Mouse (Mus musculus) intestine, postnatal 0 days (tissue): ENCODE data around the gene Ahnak. TPM values are rescaled to one million over a fixed set of nuclear protein-coding genes. Genes with fewer than 3 reads are reported as not detected.

Experiments used
- ATAC-seq: fragments of 200-750 bp; cut with Nextera tagmentation; 2 replicates; pipeline ENCODE4 v1.8.0; 2017; ENCODE audit warnings: mild to moderate bottlenecking, moderate TSS enrichment, moderate library complexity
- H3K27ac ChIP-seq: fragments of 300-500 bp; sonication (generic); 2 replicates; pipeline ENCODE4 v1.5.1; 2014; ENCODE audit warnings: mild to moderate bottlenecking, low read depth, low read length, moderate library complexity
- H3K27me3 ChIP-seq: fragments of 300-500 bp; sonication (generic); replicated peaks from 2 replicates; pipeline ENCODE4 v1.6.1; 2014; ENCODE audit warnings: low read length, mixed read lengths; ENCODE audit not compliant: control insufficient read depth, insufficient read depth
- H3K36me3 ChIP-seq: fragments of 300-500 bp; sonication (generic); 2 replicates; pipeline ENCODE4 v1.6.1; 2014; ENCODE audit warnings: mild to moderate bottlenecking, moderate library complexity; ENCODE audit not compliant: control insufficient read depth, insufficient read depth
- H3K4me1 ChIP-seq: fragments of 300-500 bp; sonication (generic); replicated peaks from 2 replicates; pipeline ENCODE4 v1.6.1; 2014; ENCODE audit warnings: antibody characterized with exemption, low read length, mixed read lengths; ENCODE audit not compliant: control insufficient read depth, insufficient read depth
- H3K4me2 ChIP-seq: fragments of 300-500 bp; sonication (generic); replicated peaks from 2 replicates; pipeline ENCODE4 v1.6.1; 2014; ENCODE audit warnings: low read depth, mild to moderate bottlenecking, moderate library complexity
- H3K4me3 ChIP-seq: fragments of 300-500 bp; sonication (generic); 2 replicates; pipeline ENCODE4 v1.5.1; 2014; ENCODE audit warnings: low read depth, low read length
- H3K9ac ChIP-seq: fragments of 300-500 bp; sonication (generic); 2 replicates; pipeline ENCODE4 v1.6.1; 2014; ENCODE audit warnings: mild to moderate bottlenecking, low read depth, low read length
- H3K9me3 ChIP-seq: fragments of 300-500 bp; sonication (generic); 2 replicates; pipeline ENCODE4 v1.6.1; 2016; ENCODE audit warnings: mixed run types; ENCODE audit not compliant: control insufficient read depth
- CTCF ChIP-seq: sonication (generic); IDR thresholded peaks from 2 replicates; pipeline ENCODE4 v1.5.1; 2016; ENCODE audit warnings: low read depth, mild to moderate bottlenecking, control low read depth, antibody characterized with exemption, moderate library complexity
- WGBS: fragments of 180-500 bp; shearing (Covaris S2); extraction: QIAGEN DNeasy Blood & Tissue Kit; methylation state at CpG from one replicate; pipeline ENCODE4 v1.1.7; 2014; 5-methylcytosine and 5-hydroxymethylcytosine counted together
- polyA plus RNA-seq: library from polyadenylated mRNA; unstranded; fragments of >200 nt; fragmentation: Nextera tagmentation; extraction: Ambion mirVana; gene quantifications from 2 replicates; pipeline ENCODE4 v1.2.1, GENCODE M21; 2015

The Ahnak gene
- polyA plus RNA-seq, 1 experiment from 2014 or later: 26.2 TPM

GRCm38 (mm10) chr19:8975491-8975890, 13.6 kb upstream of the Ahnak start:
- no peaks in the 10 kb centered on the region for H3K27me3 ChIP-seq
- H3K27ac ChIP-seq: no peak overlapping the region
- WGBS: 93% methylated on average over 2 of the region's 2 CpGs
- no peak overlapping the region for H3K4me2 ChIP-seq
- no peak for ATAC-seq
- no peaks in the 10 kb centered on the region for H3K9me3 ChIP-seq
- H3K4me1 ChIP-seq: no peaks in the 10 kb centered on the region
- H3K9ac ChIP-seq: no peak overlapping the region
- peaks cover 81% of the 10 kb centered on the region for H3K36me3 ChIP-seq
- TF ChIP-seq CTCF: no peak
- H3K4me3 ChIP-seq: no peak overlapping the region

- no peaks in the 10 kb centered on the region for H3K27me3 ChIP-seq
- ATAC-seq: peak; percentile 66; the same call in 1 of the 2 replicates
- no peak overlapping the region for H3K9ac ChIP-seq
- H3K4me3 ChIP-seq: no peak overlapping the region
- peaks cover 71% of the 10 kb centered on the region for H3K36me3 ChIP-seq
- H3K4me1 ChIP-seq: no peaks in the 10 kb centered on the region
- H3K9me3 ChIP-seq: no peaks in the 10 kb centered on the region
- no peak overlapping the region for H3K4me2 ChIP-seq
- H3K27ac ChIP-seq: no peak overlapping the region
- peak; percentile 93 for TF ChIP-seq CTCF
- WGBS: 39% methylated on average over 3 of the region's 3 CpGs
These were observed 12.5 kb upstream of the Ahnak start for GRCm38 (mm10) chr19:8976535-8976934.

- Histone ChIP-seq H3K27me3 (no peaks in the 10 kb centered on the region), H3K4me1 (peaks cover 27% of the 10 kb centered on the region), H3K4me3 (no peak overlapping the region), H3K9me3 (no peaks in the 10 kb centered on the region), H3K4me2 (no peak overlapping the region), H3K36me3 (peaks cover 31% of the 10 kb centered on the region), H3K27ac (no peak overlapping the region), H3K9ac (no peak overlapping the region)
- 59% methylated on average over 5 of the region's 5 CpGs for WGBS
- no peak for TF ChIP-seq CTCF
- ATAC-seq: no peak
These were observed 8.3 kb upstream of the Ahnak start for GRCm38 (mm10) chr19:8980771-8981170.

GRCm38 (mm10) chr19:8981450-8982168, 7.5 kb upstream of the Ahnak start:
- H3K36me3 ChIP-seq: peaks cover 25% of the 10 kb centered on the region
- TF ChIP-seq CTCF: no peak
- no peak overlapping the region for H3K9ac ChIP-seq
- H3K4me2 ChIP-seq: no peak overlapping the region
- peak overlapping the region; percentile 89; the same call in 1 of the 2 replicates for H3K27ac ChIP-seq
- H3K9me3 ChIP-seq: no peaks in the 10 kb centered on the region
- no peaks in the 10 kb centered on the region for H3K27me3 ChIP-seq
- peaks cover 27% of the 10 kb centered on the region for H3K4me1 ChIP-seq
- ATAC-seq: no peak
- no peak overlapping the region for H3K4me3 ChIP-seq
- WGBS: 45% methylated on average over 2 of the region's 2 CpGs

GRCm38 (mm10) chr19:8982303-8983149, 6.6 kb upstream of the Ahnak start:
- peak; percentile 85 for ATAC-seq
- WGBS: 42% methylated on average over 5 of the region's 5 CpGs

GRCm38 (mm10) chr19:8983150-8983650, 5.9 kb upstream of the Ahnak start:
- H3K4me3 ChIP-seq: no peak overlapping the region
- H3K9ac ChIP-seq: peak overlapping the region; percentile 34
- peak overlapping the region; percentile 89 for H3K27ac ChIP-seq
- WGBS: 19% methylated on average over 4 of the region's 4 CpGs
- no peaks in the 10 kb centered on the region for H3K27me3 ChIP-seq
- no peaks in the 10 kb centered on the region for H3K9me3 ChIP-seq
- H3K4me2 ChIP-seq: peak overlapping the region; percentile 49
- H3K36me3 ChIP-seq: peaks cover 11% of the 10 kb centered on the region
- H3K4me1 ChIP-seq: peaks cover 27% of the 10 kb centered on the region
- ATAC-seq: peak; percentile 89
- TF ChIP-seq CTCF: no peak

More at GRCm38 (mm10) chr19:8982303-8983149, 6.6 kb upstream of the Ahnak start:
- Histone ChIP-seq H3K4me3 (no peak overlapping the region), H3K9me3 (no peaks in the 10 kb centered on the region), H3K27ac (peak overlapping the region; percentile 89), H3K4me1 (peaks cover 27% of the 10 kb centered on the region), H3K27me3 (no peaks in the 10 kb centered on the region), H3K36me3 (peaks cover 18% of the 10 kb centered on the region), H3K4me2 (peak overlapping the region; percentile 49), H3K9ac (peak overlapping the region; percentile 34)
- TF ChIP-seq CTCF: no peak
